Mouse (Mus musculus): ENCODE data around the gene Elp4.

DNA sequence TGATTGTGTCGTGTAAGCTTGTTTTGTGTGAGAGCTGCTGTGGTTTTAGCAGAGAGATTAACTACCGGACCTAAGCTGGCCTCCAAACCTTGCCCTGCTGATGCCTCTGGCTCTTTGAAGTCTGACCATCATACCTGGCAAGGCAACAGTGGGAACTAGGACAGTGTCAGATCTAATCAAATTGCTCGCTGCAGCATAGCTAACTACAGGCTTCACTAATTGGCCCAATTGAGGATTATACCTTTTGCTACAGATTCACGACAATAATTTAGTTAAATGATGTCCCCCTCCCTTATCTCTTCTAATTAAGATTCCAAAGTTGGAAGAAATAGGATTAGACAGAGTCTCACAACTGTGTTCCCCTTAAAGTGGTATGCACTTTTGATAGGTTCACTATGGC is 116.6 kb downstream of the Elp4 start:
- TF ChIP-seq CTCF (conservative IDR thresholded peaks at IDR 0.05; ENCODE audit: low read length), result no peak
- no peak for TF ChIP-seq NANOG (IDR thresholded peaks at IDR 0.05; ENCODE audit: borderline replicate concordance, low read length)
- TF ChIP-seq POU5F1 (IDR thresholded peaks at IDR 0.05; ENCODE audit: borderline replicate concordance, low read length), result no peak

Data from E14TG2a.4 (cell line).